8 mouse cellular contexts compared by ENCODE assay signal in the genomic region with DNA sequence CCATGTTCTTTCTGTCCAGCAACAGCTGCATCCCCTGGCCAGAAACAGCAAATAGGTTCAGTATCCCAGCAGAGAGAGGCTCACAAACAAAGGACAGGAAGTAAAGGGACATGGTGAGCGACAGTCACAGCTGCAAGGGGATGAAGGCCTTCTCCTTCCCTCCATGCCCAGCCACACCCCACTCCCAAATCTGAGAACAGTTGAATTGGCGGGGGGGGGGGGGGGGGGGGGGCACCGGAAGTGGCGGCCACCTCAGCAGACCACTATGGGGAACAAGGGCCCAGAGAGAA. TPM values are rescaled to one million over a fixed set of nuclear protein-coding genes. Genes with fewer than 3 reads are reported as not detected.
DNase-seq lines count a peak whose midpoint lies in the region; ATAC-seq and TF ChIP-seq lines count a peak whose summit lies in the region.

No protein-coding gene starts in this region.

- H3K9ac ChIP-seq in heart, embryonic 12.5 days = peak overlapping the region; percentile 92
- H3K9ac ChIP-seq in hindbrain, embryonic 15.5 days = peak overlapping the region; percentile 64; the same call in 1 of the 2 replicates
- H3K9ac ChIP-seq in midbrain, embryonic 14.5 days (replicated peaks; ENCODE audit: low read length) = no peak overlapping the region

- peak overlapping the region; percentile 96 for H3K4me2 ChIP-seq in heart, embryonic 12.5 days
- H3K4me2 ChIP-seq in hindbrain, embryonic 15.5 days = peak overlapping the region; percentile 98
- H3K4me2 ChIP-seq in midbrain, embryonic 14.5 days (ENCODE audit: low read length) = peak overlapping the region; percentile 81

- H3K36me3 ChIP-seq in heart, embryonic 12.5 days = no peaks in the 10 kb centered on the region; the same call in 1 of the 2 replicates
- no peaks in the 10 kb centered on the region for H3K36me3 ChIP-seq in hindbrain, embryonic 15.5 days
- no peaks in the 10 kb centered on the region for H3K36me3 ChIP-seq in midbrain, embryonic 14.5 days (ENCODE audit: control insufficient read depth, insufficient read depth, low read length)

- peak overlapping the region; percentile 82 for H3K4me3 ChIP-seq in heart, embryonic 12.5 days
- H3K4me3 ChIP-seq in cortical plate, adult 2 months (ENCODE audit: insufficient read depth, low read length) = peak overlapping the region; percentile 70
- peak overlapping the region; percentile 65 for H3K4me3 ChIP-seq in hindbrain, embryonic 15.5 days
- H3K4me3 ChIP-seq in midbrain, embryonic 14.5 days (replicated peaks; ENCODE audit: low read depth, low read length) = peak overlapping the region; percentile 43; the same call in 1 of the 2 replicates

- H3K27ac ChIP-seq in heart, embryonic 12.5 days (ENCODE audit: poor library complexity, severe bottlenecking) = peak overlapping the region; percentile 84
- no peak overlapping the region for H3K27ac ChIP-seq in cortical plate, adult 2 months (ENCODE audit: insufficient read depth, low read length)
- H3K27ac ChIP-seq in hindbrain, embryonic 15.5 days (replicated peaks) = peak overlapping the region; percentile 60
- no peak overlapping the region for H3K27ac ChIP-seq in midbrain, embryonic 14.5 days (replicated peaks; ENCODE audit: low read depth, low read length)

- WGBS in heart, embryonic 12.5 days = 17% methylated on average over 2 of the region's 4 CpGs
- 31% methylated on average over 1 of the region's 4 CpGs for WGBS in hindbrain, embryonic 15.5 days
- WGBS in midbrain, embryonic 14.5 days = 18% methylated on average over 1 of the region's 4 CpGs

- TF ChIP-seq POLR2A in cortical plate, adult 2 months (IDR thresholded peaks at IDR 0.05; ENCODE audit: extremely low read depth, insufficient read depth, low read length) = no peak

- no peaks in the 10 kb centered on the region for H3K27me3 ChIP-seq in heart, embryonic 12.5 days (replicated peaks)
- peaks cover 8% of the 10 kb centered on the region; the same call in 1 of the 2 replicates for H3K27me3 ChIP-seq in hindbrain, embryonic 15.5 days
- peaks cover 9% of the 10 kb centered on the region for H3K27me3 ChIP-seq in midbrain, embryonic 14.5 days (ENCODE audit: control insufficient read depth, insufficient read depth, low read length)

- no peak for DNase-seq in heart, postnatal 4 days
- no peak for DNase-seq in midbrain, embryonic 14.5 days
- DNase-seq in cerebellum, postnatal 14 days = no peak
- DNase-seq in left cerebral cortex, postnatal 36 days (ENCODE audit: low spot score in 2 of 2) = no peak
- no peak for DNase-seq in spleen, postnatal 4 days (ENCODE audit: low spot score in 2 of 2)

- no peak for TF ChIP-seq CTCF in cortical plate, adult 2 months (IDR thresholded peaks at IDR 0.05; ENCODE audit: extremely low read depth, insufficient read depth, low read length)

- no peaks in the 10 kb centered on the region for H3K9me3 ChIP-seq in heart, embryonic 12.5 days (replicated peaks)
- H3K9me3 ChIP-seq in hindbrain, embryonic 15.5 days = no peaks in the 10 kb centered on the region
- H3K9me3 ChIP-seq in midbrain, embryonic 14.5 days (ENCODE audit: control insufficient read depth, low read length) = no peaks in the 10 kb centered on the region

- H3K4me1 ChIP-seq in heart, embryonic 12.5 days (replicated peaks) = peaks cover 49% of the 10 kb centered on the region
- peaks cover 5% of the 10 kb centered on the region; the same call in 1 of the 2 replicates for H3K4me1 ChIP-seq in cortical plate, adult 2 months (ENCODE audit: control insufficient read depth, insufficient read depth, low read length)
- peaks cover 38% of the 10 kb centered on the region for H3K4me1 ChIP-seq in hindbrain, embryonic 15.5 days (replicated peaks)
- H3K4me1 ChIP-seq in midbrain, embryonic 14.5 days (ENCODE audit: control insufficient read depth, insufficient read depth, low read length) = peaks cover 10% of the 10 kb centered on the region; the same call in 1 of the 2 replicates

- 0 out of 2 replicates have a peak, but pooled peaks have one; percentile 3 for ATAC-seq in heart, embryonic 12.5 days (ENCODE audit: insufficient number of reproducible peaks, low FRiP score)
- no peak for ATAC-seq in hindbrain, embryonic 15.5 days (ENCODE audit: low FRiP score, low read depth)
- no peak for ATAC-seq in midbrain, embryonic 14.5 days (ENCODE audit: low FRiP score, low TSS enrichment)

- intact Hi-C loops in left cerebral cortex, postnatal 36 days (cut with DNase I) = no loop called here

RNA-seq across cellular contexts. Expression of a gene that starts 1.3 kb away (rescaled TPM):
- polyA plus RNA-seq in heart, embryonic 12.5 days (2016; fragmentation: Nextera tagmentation; extraction: Ambion mirVana) = 335 and 339 TPM in 2 replicates
- total RNA-seq in heart, postnatal 4 days (2021) = 100 to 1,000 TPM; 355 to 365 TPM
- 89.3 and 93.8 TPM in 2 replicates for polyA plus RNA-seq in cortical plate, adult 2 months (2012; rRNA removed)
- polyA plus RNA-seq in hindbrain, embryonic 15.5 days (2015; fragmentation: Nextera tagmentation; extraction: Ambion mirVana) = 58.4 and 67.8 TPM in 2 replicates
- 14.3 and 38.3 TPM in 2 replicates for polyA plus RNA-seq in midbrain, embryonic 14.5 days (2014; fragmentation: Nextera tagmentation; extraction: Ambion mirVana)
- total RNA-seq in left cerebral cortex, postnatal 36 days (2021) = 10 to 100 TPM; 87.1 to 88.9 TPM

RNA-seq across cellular contexts. Expression of a gene that starts 46.0 kb away (rescaled TPM):
- polyA plus RNA-seq in heart, embryonic 12.5 days (2016; fragmentation: Nextera tagmentation; extraction: Ambion mirVana) = 17.5 and 19.0 TPM in 2 replicates
- total RNA-seq in heart, postnatal 4 days (2021) = 10 to 100 TPM in 1 of 2 experiments, 1 to 10 TPM in 1; 9.2 to 12.2 TPM
- polyA plus RNA-seq in cortical plate, adult 2 months (2012; rRNA removed) = 0.58 and 0.72 TPM in 2 replicates
- polyA plus RNA-seq in hindbrain, embryonic 15.5 days (2015; fragmentation: Nextera tagmentation; extraction: Ambion mirVana) = 0.45 and 0.49 TPM in 2 replicates
- 0.14 and 0.26 TPM in 2 replicates for polyA plus RNA-seq in midbrain, embryonic 14.5 days (2014; fragmentation: Nextera tagmentation; extraction: Ambion mirVana)
- under 1 TPM in 1 of 2 experiments, not detected in 1; 0.25 TPM for total RNA-seq in left cerebral cortex, postnatal 36 days (2021)

Comparison
In these comparisons a context has a peak if more than half of its experiments do, and no peak if none do; other contexts are left out.
1. H3K27ac ChIP-seq: peak in heart, embryonic 12.5 days (single experiment) and hindbrain, embryonic 15.5 days (single experiment); none in cortical plate, adult 2 months (single experiment) and midbrain, embryonic 14.5 days (single experiment).
2. RNA of a gene that starts 46.0 kb away (polyA plus RNA-seq): 17.5 to 19.0 TPM in heart, embryonic 12.5 days; 0.58 to 0.72 TPM in cortical plate, adult 2 months, 0.45 to 0.49 TPM in hindbrain, embryonic 15.5 days and 0.14 to 0.26 TPM in midbrain, embryonic 14.5 days; every median in the first group is over 10 times any median in the second.
3. Peak in every context shown above with its lines, with median percentiles within 50 percentile points of each other: H3K4me2 ChIP-seq and H3K4me3 ChIP-seq.